Mouse (Mus musculus) kidney, adult 8-10 months (tissue): ENCODE results near the gene Hist1h2bk.

Source experiments
- DNase-seq, 2 experiments: peaks; one replicate each; pipeline ENCODE4 v3.0.0; 2022

Gene Hist1h2bk

DNA sequence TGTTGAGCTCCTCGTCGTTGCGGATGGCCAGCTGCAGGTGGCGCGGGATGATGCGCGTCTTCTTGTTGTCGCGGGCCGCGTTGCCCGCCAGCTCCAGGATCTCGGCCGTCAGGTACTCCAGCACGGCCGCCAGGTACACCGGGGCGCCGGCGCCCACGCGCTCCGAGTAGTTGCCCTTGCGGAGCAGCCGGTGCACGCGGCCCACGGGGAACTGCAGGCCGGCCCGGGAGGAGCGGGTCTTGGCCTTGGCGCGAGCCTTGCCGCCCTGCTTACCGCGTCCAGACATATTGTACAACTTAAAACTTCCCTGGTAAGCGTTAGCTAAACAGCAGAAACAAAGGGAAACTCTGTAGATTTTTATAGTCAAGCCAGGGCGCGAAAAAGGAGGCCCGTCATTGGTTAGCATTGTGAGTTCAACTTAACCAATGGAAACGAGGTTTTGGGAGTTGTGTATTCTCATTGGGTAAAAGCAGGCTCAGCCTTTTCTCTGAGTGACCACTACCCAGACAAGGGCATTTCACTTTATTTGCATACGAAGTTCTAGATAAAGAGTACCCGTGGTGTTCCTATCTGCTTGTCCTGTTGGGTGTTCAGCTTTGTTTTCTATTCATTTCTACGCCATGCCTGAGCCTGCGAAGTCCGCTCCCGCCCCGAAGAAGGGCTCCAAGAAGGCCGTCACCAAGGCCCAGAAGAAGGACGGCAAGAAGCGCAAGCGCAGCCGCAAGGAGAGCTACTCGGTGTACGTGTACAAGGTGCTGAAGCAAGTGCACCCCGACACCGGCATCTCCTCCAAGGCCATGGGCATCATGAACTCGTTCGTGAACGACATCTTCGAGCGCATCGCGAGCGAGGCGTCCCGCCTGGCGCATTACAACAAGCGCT, at the start of gene Hist1h2bk, which contains the start of gene Hist1h2ah:
Gene Hist1h2bk (plus strand): TSS at position 604 of the 882 bp plus-strand sequence.
Gene Hist1h2ah (minus strand): TSS at position 302 of the 882 bp plus-strand sequence.
- DNase-seq = peak; percentile 81 to 87

- no peak for DNase-seq
These were observed 43.1 kb upstream of the Hist1h2bk start for GRCm38 (mm10) chr13:21992550-21992949.

GRCm38 (mm10) chr13:21993957-21994738, 41.5 kb upstream of the Hist1h2bk start:
- no peak for DNase-seq

DNA sequence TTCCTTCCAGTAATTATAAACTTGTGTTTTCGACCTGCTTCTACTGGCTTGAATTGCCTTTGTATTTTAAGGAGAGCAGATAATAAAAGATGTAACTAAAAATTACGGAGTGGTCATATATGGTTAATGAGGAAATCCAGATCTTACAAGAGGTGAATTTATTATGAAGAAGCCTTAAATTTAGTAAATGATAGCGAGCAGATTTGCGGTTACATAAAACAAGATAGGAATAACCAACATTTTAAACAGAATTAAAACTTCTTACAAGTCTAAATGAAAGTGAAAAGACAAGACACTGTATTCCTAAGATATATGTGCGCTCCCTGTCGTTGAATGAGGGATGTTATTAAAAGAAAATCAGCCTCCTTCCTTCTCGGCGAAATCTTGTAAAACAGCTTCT, 40.8 kb upstream of the Hist1h2bk start:
- no peak for DNase-seq

DNA sequence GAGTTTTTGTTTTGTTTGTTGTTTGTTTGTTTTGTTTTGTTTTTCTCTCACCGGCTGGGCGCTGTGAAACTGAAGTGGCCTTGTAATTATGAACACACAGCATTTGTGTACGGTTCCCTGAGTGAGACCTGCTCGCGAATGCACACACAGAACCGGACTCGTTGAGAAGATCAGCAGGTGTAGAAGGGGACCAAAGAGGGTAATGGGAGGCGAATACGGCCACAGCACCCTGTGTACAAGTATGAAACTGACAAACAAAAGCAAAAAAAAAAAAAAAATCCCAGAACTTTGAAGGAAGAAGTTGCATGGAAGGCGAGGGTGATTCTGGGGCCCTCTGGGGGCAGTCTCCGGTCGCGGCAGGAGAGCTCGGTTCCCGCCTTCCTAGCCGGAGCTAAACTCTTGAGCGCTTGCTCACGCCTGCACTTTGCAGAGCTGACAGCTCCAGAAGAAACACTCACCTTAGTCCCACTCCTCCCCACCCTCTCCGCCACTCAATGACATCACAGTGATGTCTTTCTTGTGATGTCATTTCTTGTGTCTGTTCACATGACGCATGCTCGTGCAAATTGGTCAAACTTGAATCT, 40.2 kb upstream of the Hist1h2bk start:
- DNase-seq = no peak

DNA sequence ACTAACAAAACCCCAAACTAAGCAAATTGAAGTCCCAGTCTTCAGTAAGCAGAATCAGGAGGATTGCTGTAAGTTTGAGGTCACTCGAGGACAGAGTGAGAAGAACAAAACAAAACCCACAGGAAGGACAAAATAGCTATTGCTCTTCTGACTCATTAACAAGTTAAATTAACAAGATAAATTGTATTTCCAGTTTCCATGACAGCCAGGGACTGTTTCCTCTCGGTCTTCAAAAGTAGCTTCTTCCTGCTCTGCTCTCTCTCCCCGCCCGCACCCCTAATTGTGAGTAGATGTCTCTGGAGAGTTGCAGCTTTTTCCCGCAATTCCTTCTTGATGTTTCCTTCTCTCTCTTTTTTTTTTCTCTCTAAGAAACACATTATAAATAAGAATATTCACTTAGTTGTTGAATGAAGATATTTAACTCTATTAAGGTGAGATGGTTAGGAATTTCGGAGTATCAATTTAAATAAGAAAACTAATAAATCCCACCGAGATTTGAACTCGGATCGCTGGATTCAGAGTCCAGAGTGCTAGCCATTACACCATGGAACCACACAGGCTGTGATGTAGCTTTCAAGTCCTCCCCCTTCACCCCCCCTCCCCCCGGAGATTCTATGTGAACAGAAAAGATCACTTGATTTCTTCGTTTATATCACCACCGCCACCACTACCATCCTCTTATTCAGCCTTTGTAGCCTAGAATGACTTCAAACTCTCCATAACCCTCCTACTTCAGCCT, 39.4 kb upstream of the Hist1h2bk start:
- no peak for DNase-seq

- no peak for DNase-seq
These were observed 38.9 kb upstream of the Hist1h2bk start for GRCm38 (mm10) chr13:21996840-21997185.

- no peak for DNase-seq
These were observed 38.4 kb upstream of the Hist1h2bk start for GRCm38 (mm10) chr13:21997201-21997820.

- no peak for DNase-seq
These were observed 37.8 kb upstream of the Hist1h2bk start for GRCm38 (mm10) chr13:21997821-21998220.

DNA sequence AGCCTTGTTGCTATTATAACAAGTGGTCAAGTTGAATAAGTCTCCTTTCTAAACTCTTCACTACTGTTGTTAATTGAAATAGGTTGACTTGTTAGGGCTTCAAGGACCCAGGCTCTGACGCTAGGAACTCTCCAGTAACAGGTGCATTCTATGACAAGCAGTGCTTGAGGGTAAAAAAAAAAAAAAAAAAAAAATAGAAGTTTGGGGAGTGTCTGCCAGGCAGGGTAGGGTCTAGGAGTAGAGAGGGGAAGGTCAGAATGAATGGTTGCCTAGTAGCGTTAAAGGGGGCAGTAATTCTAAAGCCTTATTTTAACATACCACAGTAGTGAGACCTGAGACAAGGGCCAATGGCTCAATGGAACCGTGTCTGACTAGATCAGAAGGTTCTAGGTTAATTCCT, 37.3 kb upstream of the Hist1h2bk start:
- DNase-seq = no peak

DNA sequence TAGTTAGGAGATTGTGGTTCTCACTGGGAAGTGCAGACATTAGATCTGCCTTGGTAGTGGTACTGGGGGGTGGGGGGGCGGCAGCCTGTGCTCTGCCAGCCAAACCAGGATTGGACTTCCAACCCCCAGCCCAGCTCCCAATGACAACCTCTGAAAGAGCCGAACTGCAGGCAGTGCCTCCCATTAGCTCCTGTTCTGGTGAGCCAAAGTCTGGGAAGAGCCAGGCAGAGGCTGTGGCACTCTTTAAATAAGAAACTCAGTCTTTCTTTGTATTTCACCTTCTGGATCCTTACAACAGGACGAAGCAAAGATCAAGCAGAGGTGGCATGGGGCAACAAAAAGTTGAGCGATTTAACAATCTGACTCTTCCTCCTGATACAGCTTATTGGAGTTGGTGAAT, 36.5 kb upstream of the Hist1h2bk start:
- DNase-seq = no peak

GRCm38 (mm10) chr13:22001346-22001745, 34.3 kb upstream of the Hist1h2bk start:
- no peak for DNase-seq

DNA sequence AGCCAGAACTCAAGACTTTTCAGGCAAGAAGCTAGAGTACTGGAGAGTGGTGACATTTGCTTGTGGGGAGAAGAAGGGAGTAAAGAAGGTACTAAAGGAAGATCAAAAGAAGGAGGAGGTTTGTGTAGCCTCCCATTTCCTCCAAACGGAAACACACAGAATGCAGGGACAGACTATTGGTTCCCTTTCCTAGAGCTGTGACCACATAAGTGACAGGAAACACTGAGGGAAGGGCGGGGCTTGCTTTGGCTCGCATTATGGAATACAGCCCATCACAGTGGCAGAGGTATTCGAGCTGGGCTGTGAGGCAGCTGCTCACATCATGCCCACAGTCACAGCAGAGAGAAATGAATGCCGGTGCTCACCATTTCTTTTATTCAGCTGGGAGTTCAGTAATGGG, 33.8 kb upstream of the Hist1h2bk start:
- no peak for DNase-seq

GRCm38 (mm10) chr13:22005605-22006333, 29.9 kb upstream of the Hist1h2bk start:
- DNase-seq = no peak

- DNase-seq = peak in 1 of 2 experiments; percentile 28
These were observed 29.1 kb upstream of the Hist1h2bk start for GRCm38 (mm10) chr13:22006334-22007120.

GRCm38 (mm10) chr13:22007121-22007510, 28.6 kb upstream of the Hist1h2bk start:
- no peak for DNase-seq

DNA sequence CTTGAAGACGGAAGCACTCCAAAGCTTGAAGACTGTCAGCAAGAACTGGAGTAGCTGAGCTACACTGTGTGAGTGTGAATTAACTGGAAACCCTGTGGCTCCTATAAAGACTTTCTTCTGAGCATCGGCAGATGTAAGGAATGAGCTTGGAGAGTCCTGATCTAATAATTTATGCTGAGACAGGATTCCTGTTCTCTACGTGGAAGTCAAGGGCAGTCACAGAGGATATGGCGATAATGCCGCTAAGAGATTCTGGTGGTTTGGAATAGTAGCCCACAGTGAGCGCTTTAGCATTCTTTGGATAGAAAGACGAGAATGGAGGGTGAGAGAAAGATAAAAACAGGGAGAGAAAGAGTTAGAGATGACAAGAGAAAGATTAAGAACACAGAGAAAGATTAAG, 27.8 kb upstream of the Hist1h2bk start:
- no peak for DNase-seq

DNA sequence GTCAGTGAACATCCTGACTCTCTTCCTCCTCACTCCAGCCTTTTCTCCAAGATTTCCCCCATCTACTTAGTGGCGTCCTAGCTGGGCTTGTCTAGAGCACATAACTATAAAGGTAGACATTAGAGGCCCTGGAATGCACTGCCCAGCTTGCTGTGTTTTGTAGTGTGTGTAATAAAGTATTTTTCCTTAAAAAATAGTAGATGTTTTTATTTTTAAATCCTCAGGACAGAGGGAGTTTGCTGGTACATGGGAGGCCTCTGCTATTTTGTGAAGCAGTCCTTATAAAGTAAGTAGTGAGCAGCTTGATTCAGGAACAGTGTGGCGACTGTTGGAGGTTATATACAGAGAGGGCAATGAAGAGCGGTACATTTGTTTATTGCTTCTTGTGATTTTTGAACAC, 27.0 kb upstream of the Hist1h2bk start:
- DNase-seq = no peak

DNA sequence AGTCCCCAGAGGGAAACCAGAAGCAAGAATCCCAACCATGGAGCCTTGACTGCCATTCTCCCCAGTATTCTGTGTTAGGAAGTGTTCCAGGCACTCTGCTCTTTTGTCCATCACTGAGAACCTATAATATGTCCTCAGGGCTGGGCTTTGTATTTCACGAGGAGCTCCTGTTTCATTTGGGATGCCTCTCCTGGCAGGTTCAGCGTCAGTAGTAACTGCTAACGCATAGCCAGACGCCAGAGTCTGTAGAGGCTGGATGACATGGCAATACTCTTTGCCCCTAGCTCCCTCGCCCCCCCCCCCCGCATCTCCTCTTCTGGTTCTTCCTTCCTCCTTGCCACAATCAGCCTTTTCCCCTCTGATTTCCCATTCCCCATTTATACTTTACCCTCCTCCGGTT, 26.0 kb upstream of the Hist1h2bk start, which contains the start of gene Prss16:
Gene Prss16 (minus strand): TSS at position 101 of the 400 bp plus-strand sequence.
- no peak for DNase-seq

DNA sequence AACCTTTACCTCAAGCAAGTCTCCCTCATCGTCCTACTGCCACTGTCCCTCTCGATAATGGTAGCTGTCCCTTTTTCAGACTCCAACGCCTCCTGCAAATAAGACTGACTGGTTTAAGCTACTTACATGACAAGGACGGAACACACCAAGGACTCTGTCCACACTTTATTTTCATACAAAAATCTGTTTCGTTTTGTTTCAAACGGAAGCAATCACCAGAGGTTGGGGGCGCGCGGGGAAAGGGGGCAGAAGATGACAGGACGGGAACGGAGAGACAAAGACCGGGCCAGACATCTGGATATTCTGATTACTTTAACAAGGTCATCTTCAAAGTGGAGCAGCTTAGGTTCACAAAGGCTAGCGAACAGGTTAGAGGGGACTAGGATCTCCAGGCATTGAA, 22.0 kb upstream of the Hist1h2bk start:
- DNase-seq = no peak

DNA sequence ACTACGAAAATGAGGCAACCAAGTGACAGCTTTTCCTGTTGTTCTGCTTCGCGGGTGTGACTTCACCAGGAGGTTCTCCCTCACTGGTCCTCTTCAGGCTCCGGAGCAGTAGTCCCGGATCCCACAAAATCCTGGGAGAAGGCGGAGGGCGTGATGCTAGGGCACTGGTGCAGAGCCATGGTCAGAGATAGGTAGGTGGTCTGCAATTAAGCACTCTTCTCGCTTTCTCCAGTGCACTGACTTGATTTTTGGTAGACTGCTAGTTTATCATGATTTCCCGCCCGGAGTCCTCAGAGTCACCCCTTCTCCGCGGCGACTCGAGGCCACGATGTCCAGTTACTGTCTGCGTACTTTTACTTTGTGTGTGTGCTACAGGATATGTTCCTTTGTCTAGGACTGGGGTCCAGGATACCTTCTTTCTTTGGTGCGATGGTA, 21.2 kb upstream of the Hist1h2bk start:
- no peak for DNase-seq
